Mouse (Mus musculus): ENCODE data around the gene Gtf3c1.

DNA sequence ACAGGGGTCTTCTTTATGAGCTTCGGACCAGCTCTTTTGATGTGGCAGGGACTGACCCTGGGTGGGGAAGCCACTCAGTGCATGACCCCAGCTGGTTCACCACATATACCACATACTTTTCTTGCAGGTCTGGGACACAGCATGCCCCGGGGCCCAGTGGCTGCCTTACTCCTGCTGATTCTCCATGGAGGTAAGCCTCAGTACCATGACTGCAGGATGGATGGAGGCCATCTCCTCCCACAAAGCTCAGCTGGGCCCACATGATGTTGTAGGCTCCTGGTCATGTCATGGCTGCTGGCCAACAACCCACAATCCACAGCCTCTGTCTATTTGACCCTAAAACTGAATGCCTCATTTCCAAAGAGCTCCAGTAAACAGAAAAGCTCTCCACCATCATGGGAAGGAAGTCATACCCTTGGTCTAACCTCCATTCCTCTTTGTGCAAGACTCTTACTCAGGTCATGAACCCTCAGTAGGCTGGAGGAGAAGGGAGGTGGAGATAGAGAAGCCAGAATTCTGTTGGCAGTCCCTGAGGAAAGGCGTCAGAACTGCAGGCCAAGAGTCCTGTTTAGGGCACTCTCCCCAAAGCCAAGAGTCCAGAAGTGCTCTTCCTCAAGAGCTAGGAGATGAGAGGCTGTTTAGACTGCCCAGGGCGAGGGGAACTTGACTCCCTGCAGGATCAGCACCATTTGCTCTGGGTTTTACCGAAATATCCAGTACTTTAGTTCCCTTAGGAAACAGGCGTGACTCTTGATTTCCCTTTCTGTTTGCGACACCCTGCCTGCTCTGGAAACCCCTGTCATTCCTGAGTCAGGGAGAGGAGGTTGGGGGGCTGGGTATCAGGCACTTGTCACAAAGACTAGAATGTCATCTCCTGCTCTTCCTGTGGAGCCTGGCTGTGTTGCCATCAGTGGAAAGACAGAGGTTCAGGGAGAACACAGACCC, 84.6 kb downstream of the Gtf3c1 start:
- no peak for TF ChIP-seq CTCF (IDR thresholded peaks at IDR 0.05; ENCODE audit: low read depth)
- no peak for TF ChIP-seq EP300 (IDR thresholded peaks at IDR 0.05; ENCODE audit: low read depth)
